Mouse (Mus musculus): Measurements from ENCODE around the gene Txnip.

DNA sequence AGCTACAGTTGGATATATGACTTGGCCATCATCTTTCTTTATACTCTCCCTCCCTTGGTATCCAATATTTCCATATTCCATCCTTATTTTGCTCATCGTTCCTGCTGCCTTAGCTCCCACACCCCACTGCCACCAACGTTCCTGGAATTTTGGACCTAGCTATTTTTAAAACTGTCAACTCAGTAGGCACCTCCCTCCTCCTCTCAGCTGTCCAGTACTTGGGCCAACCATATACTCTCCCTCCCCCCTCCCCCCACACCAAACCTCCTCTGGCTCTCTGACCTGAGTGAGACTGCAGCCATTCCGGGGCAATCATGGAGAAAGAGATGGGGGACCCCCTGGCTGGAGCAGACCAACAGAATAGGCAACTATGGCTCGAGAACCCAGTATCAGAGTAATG, 32.8 kb upstream of the Txnip start, which contains the start of gene Hfe2:
- TF ChIP-seq USF1 (IDR thresholded peaks at IDR 0.05; ENCODE audit: low read depth) (no peak), CTCF (IDR thresholded peaks at IDR 0.05; ENCODE audit: control insufficient read depth, insufficient read depth, insufficient read length) (no peak), MYOG (IDR thresholded peaks at IDR 0.05; ENCODE audit: control insufficient read depth, extremely low read depth, insufficient read length) (no peak)
